Mouse (Mus musculus) frontal cortex, postnatal 10 days (tissue): ENCODE data around the gene Syt6.

Experiments
- DNase-seq, 2 experiments: peaks; one replicate each; pipeline ENCODE4 v3.0.0; 2022; ENCODE audit warnings: low spot score in 2 of 2, mixed read lengths in 1 of 2

The Syt6 gene

GRCm38 (mm10) chr3:103647164-103647867 is 72.3 kb downstream of the Syt6 start:
- no peak for DNase-seq

GRCm38 (mm10) chr3:103648486-103648885 is 73.5 kb downstream of the Syt6 start:
- DNase-seq, result no peak

- no peak for DNase-seq
Measured at GRCm38 (mm10) chr3:103649716-103650115, 74.7 kb downstream of the Syt6 start.

- no peak for DNase-seq
Measured at GRCm38 (mm10) chr3:103650406-103650805, 75.4 kb downstream of the Syt6 start.

- DNase-seq, result no peak
Measured at GRCm38 (mm10) chr3:103660012-103660411, 85.0 kb downstream of the Syt6 start.

- DNase-seq, result no peak
Measured at GRCm38 (mm10) chr3:103661714-103662113, 86.7 kb downstream of the Syt6 start.

- DNase-seq, result no peak
Measured at GRCm38 (mm10) chr3:103663385-103663784, 88.4 kb downstream of the Syt6 start.

- no peak for DNase-seq
Measured at GRCm38 (mm10) chr3:103672113-103672512, 97.1 kb downstream of the Syt6 start.

- no peak for DNase-seq
Measured at GRCm38 (mm10) chr3:103672716-103673115, 97.7 kb downstream of the Syt6 start.

- no peak for DNase-seq
Measured at GRCm38 (mm10) chr3:103678811-103679210, 103.8 kb downstream of the Syt6 start.

GRCm38 (mm10) chr3:103682473-103682872 is 107.4 kb downstream of the Syt6 start:
- DNase-seq, result no peak

- peak; percentile 21 to 44 for DNase-seq
Measured at GRCm38 (mm10) chr3:103683234-103683965, 108.4 kb downstream of the Syt6 start.

GRCm38 (mm10) chr3:103683966-103684319 is 108.9 kb downstream of the Syt6 start:
- no peak for DNase-seq

- DNase-seq, result no peak
Measured at GRCm38 (mm10) chr3:103689043-103689442, 114.0 kb downstream of the Syt6 start.

GRCm38 (mm10) chr3:103690506-103690905 is 115.5 kb downstream of the Syt6 start:
- no peak for DNase-seq
